Mouse (Mus musculus) ES-Bruce4 (cell line): ENCODE measurements around the gene Ccnjl.

Experiments used
- CTCF ChIP-seq: IDR thresholded peaks from one replicate; pipeline ENCODE4 v1.8.1; 2011; ENCODE audit warnings: low read depth, low read length
- EP300 ChIP-seq: IDR thresholded peaks from 2 replicates; pipeline ENCODE4 v1.6.1; 2011; ENCODE audit warnings: low read depth, low read length; ENCODE audit not compliant: insufficient read depth
- POLR2A ChIP-seq: IDR thresholded peaks from one replicate; pipeline ENCODE4 v1.8.1; 2011; ENCODE audit warnings: low read length; ENCODE audit not compliant: insufficient read depth

DNA sequence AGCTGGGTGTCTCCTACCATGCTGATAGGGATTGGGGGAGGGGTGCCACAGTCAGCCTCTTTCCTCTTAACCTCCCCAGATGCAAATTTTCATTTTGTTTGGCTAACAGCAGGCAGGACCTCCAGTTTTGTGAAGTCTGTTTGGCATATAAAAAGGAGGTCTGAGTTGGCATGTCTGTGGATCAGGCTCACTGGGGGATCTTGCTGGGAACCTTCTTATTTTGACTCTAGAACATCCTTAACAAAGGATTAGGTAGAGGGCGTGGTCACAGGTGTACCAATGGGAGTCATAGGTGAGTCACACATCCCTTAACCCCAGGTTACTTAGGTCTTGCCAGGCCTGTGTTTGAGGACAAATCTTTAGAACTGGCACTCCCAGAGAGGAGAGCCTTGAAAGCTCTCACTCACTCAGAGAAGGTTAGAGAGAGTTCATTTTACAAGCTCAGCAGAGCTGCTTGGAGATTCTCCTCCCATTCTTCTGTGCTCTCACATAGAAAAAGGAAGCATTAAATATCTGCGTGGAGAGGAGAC is 15.9 kb upstream of the Ccnjl start:
- TF ChIP-seq POLR2A (no peak), EP300 (no peak), CTCF (no peak)
